In genomic region chr9:4310706-4311105, GRCm38 (mm10) we compare ENCODE assay signal across 8 mouse cellular contexts. TPM values are rescaled to one million over a fixed set of nuclear protein-coding genes. Genes with fewer than 3 reads are reported as not detected.
DNase-seq lines count a peak whose midpoint lies in the region; ATAC-seq lines count a peak whose summit lies in the region.

No protein-coding gene starts in this region.

- ATAC-seq in liver, embryonic 11.5 days (replicated peaks; ENCODE audit: low FRiP score): no peak
- no peak for ATAC-seq in liver, embryonic 12.5 days
- no peak for ATAC-seq in stomach, embryonic 15.5 days (ENCODE audit: insufficient read depth, low FRiP score, low read depth)

- H3K4me2 ChIP-seq in liver, embryonic 11.5 days: peak overlapping the region; percentile 81
- H3K4me2 ChIP-seq in liver, embryonic 12.5 days: peak overlapping the region; percentile 87
- H3K4me2 ChIP-seq in stomach, embryonic 15.5 days: peak overlapping the region; percentile 73

- 0 out of 2 replicates have a peak overlapping the region, but pooled peaks have one; percentile 14 for H3K27ac ChIP-seq in liver, embryonic 11.5 days (ENCODE audit: low read depth, low read length)
- peak overlapping the region; percentile 95; the same call in 1 of the 2 replicates for H3K27ac ChIP-seq in forebrain, embryonic 10.5 days
- peak overlapping the region; percentile 95 for H3K27ac ChIP-seq in liver, embryonic 12.5 days
- H3K27ac ChIP-seq in stomach, embryonic 15.5 days: no peak overlapping the region

- peaks cover 5% of the 10 kb centered on the region; the same call in 1 of the 2 replicates for H3K4me1 ChIP-seq in liver, embryonic 11.5 days (replicated peaks; ENCODE audit: control insufficient read depth, insufficient read depth, low read length)
- peaks cover 20% of the 10 kb centered on the region for H3K4me1 ChIP-seq in forebrain, embryonic 10.5 days
- peaks cover 26% of the 10 kb centered on the region for H3K4me1 ChIP-seq in liver, embryonic 12.5 days
- no peaks in the 10 kb centered on the region; the same call in 1 of the 2 replicates for H3K4me1 ChIP-seq in stomach, embryonic 15.5 days

- DNase-seq in liver, embryonic 11.5 days (ENCODE audit: low spot score): no peak
- DNase-seq in liver (no peak), adipocyte (ENCODE audit: low spot score) (no peak)
- DNase-seq in forebrain, embryonic 10.5 days (ENCODE audit: extremely low spot score, low spot score): no peak
- no peak for DNase-seq in layer of hippocampus, postnatal 14 days (ENCODE audit: low spot score in 2 of 2)
- no peak for DNase-seq in testis, postnatal 14 days (ENCODE audit: low spot score)

- H3K9me3 ChIP-seq in liver, embryonic 11.5 days (ENCODE audit: control insufficient read depth, low read length): no peaks in the 10 kb centered on the region
- H3K9me3 ChIP-seq in forebrain, embryonic 10.5 days: no peaks in the 10 kb centered on the region
- no peaks in the 10 kb centered on the region for H3K9me3 ChIP-seq in liver, embryonic 12.5 days (replicated peaks)
- H3K9me3 ChIP-seq in stomach, embryonic 15.5 days: no peaks in the 10 kb centered on the region

- H3K27me3 ChIP-seq in liver, embryonic 11.5 days (replicated peaks; ENCODE audit: control insufficient read depth, insufficient read depth, low read length): no peaks in the 10 kb centered on the region
- no peaks in the 10 kb centered on the region for H3K27me3 ChIP-seq in forebrain, embryonic 10.5 days (ENCODE audit: poor library complexity, severe bottlenecking)
- H3K27me3 ChIP-seq in liver, embryonic 12.5 days (replicated peaks): no peaks in the 10 kb centered on the region
- no peaks in the 10 kb centered on the region for H3K27me3 ChIP-seq in stomach, embryonic 15.5 days (replicated peaks)

- H3K36me3 ChIP-seq in liver, embryonic 11.5 days (ENCODE audit: control insufficient read depth, insufficient read depth, low read length): no peaks in the 10 kb centered on the region
- peaks cover 2% of the 10 kb centered on the region; the same call in 1 of the 2 replicates for H3K36me3 ChIP-seq in forebrain, embryonic 10.5 days (replicated peaks)
- H3K36me3 ChIP-seq in liver, embryonic 12.5 days: peaks cover 7% of the 10 kb centered on the region; the same call in 1 of the 2 replicates
- no peaks in the 10 kb centered on the region for H3K36me3 ChIP-seq in stomach, embryonic 15.5 days

- WGBS in liver, embryonic 11.5 days: 44% methylated on average over 3 of the region's 3 CpGs
- WGBS in forebrain, embryonic 10.5 days: 80% methylated on average over 3 of the region's 3 CpGs
- 25% methylated on average over 3 of the region's 3 CpGs for WGBS in liver, embryonic 12.5 days (ENCODE audit: insufficient replicate concordance)
- 63% methylated on average over 3 of the region's 3 CpGs for WGBS in stomach, embryonic 15.5 days

- no peak overlapping the region; the same call in 1 of the 2 replicates for H3K9ac ChIP-seq in liver, embryonic 11.5 days (ENCODE audit: low read depth, low read length)
- H3K9ac ChIP-seq in liver, embryonic 12.5 days: peak overlapping the region; percentile 85
- no peak overlapping the region for H3K9ac ChIP-seq in stomach, embryonic 15.5 days

- peak overlapping the region; percentile 76 for H3K4me3 ChIP-seq in liver, embryonic 11.5 days (ENCODE audit: low read depth, low read length)
- peak overlapping the region; percentile 73 for H3K4me3 ChIP-seq in forebrain, embryonic 10.5 days
- peak overlapping the region; percentile 72 for H3K4me3 ChIP-seq in liver, embryonic 12.5 days
- H3K4me3 ChIP-seq in stomach, embryonic 15.5 days (replicated peaks): peak overlapping the region; percentile 66

RNA-seq across cellular contexts. Expression of gene Kbtbd3, which starts 1.1 kb away (rescaled TPM):
- polyA plus RNA-seq in liver, embryonic 11.5 days (2014; fragmentation: Nextera tagmentation; extraction: Ambion mirVana): 3.9 and 4.4 TPM in 2 replicates
- polyA plus RNA-seq in forebrain, embryonic 10.5 days (2016; fragmentation: Nextera tagmentation; extraction: Ambion mirVana): 6.0 and 6.1 TPM in 2 replicates
- polyA plus RNA-seq in liver, embryonic 12.5 days (2016; fragmentation: Nextera tagmentation; extraction: Ambion mirVana): 3.2 and 4.3 TPM in 2 replicates
- polyA plus RNA-seq in stomach, embryonic 15.5 days (2015; fragmentation: Nextera tagmentation; extraction: Ambion mirVana): 6.4 and 7.1 TPM in 2 replicates
- 10 to 100 TPM; 10.2 to 11.1 TPM for total RNA-seq in layer of hippocampus, postnatal 14 days (2021)

RNA-seq across cellular contexts. Expression of gene Aasdhppt, which starts 1.4 kb away (rescaled TPM):
- polyA plus RNA-seq in liver, embryonic 11.5 days (2014; fragmentation: Nextera tagmentation; extraction: Ambion mirVana): 39.0 and 41.7 TPM in 2 replicates
- 30.7 and 32.0 TPM in 2 replicates for polyA plus RNA-seq in forebrain, embryonic 10.5 days (2016; fragmentation: Nextera tagmentation; extraction: Ambion mirVana)
- 27.3 and 27.6 TPM in 2 replicates for polyA plus RNA-seq in liver, embryonic 12.5 days (2016; fragmentation: Nextera tagmentation; extraction: Ambion mirVana)
- polyA plus RNA-seq in stomach, embryonic 15.5 days (2015; fragmentation: Nextera tagmentation; extraction: Ambion mirVana): 28.5 and 34.6 TPM in 2 replicates
- 10 to 100 TPM; 23.5 to 25.7 TPM for total RNA-seq in layer of hippocampus, postnatal 14 days (2021)
